Mouse (Mus musculus): ENCODE measurements at regions not wholly inside any gene's neighbourhood (a gene's known extent, or its start where the extent isn't known, plus 50 kb on each side); places are given as distances from the start of the nearest gene placed in this dataset.

DNA sequence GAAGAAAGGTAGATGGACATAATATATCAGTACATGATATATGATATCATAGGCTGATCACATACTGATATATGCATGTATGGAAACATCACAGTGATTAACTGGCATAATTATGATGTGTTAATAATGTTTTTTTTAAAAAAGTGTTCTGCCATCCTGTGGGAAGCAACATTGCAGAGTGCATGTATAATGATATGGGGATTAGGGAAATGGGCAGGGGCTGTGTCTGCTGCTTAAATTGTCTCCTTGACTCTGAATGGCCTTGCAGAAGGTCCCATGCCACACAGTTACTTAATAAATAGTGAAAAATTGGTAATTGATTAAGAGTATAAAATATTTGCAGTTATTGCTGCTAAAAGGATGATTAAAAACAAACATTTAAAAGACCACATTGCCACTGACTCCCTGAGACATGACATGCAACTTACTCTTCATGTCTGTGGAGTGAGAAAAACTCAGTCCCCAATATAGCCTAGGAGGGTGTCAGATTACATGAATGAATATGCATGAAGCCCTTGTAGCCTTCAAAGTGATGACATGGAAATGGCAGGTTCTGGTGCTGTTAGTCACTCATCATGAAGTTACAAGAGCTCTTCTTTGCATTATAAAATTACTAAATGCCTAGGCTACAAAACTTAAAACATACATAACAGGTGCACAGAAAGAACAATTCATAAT is 440.1 kb upstream of the Ube2e3 start:
- TF ChIP-seq CTCF (IDR thresholded peaks at IDR 0.05; ENCODE audit: borderline replicate concordance, insufficient read depth, low read depth, low read length) = no peak
- TF ChIP-seq POLR2A (IDR thresholded peaks at IDR 0.05; ENCODE audit: borderline replicate concordance, insufficient read depth, low read length) = no peak
